Mouse (Mus musculus) megakaryocyte, embryonic 14.5 days (primary cell): ENCODE data around the gene Gpr33.

Experiments
- FLI1 ChIP-seq: IDR thresholded peaks from 2 replicates; pipeline ENCODE4 v1.6.1; 2012; ENCODE audit warnings: low read length, inconsistent platforms, mixed read lengths
- GATA1 ChIP-seq: IDR thresholded peaks from 3 replicates; pipeline ENCODE4 v1.6.1; 2012; ENCODE audit warnings: mixed read lengths, low read length, inconsistent platforms, borderline replicate concordance

DNA sequence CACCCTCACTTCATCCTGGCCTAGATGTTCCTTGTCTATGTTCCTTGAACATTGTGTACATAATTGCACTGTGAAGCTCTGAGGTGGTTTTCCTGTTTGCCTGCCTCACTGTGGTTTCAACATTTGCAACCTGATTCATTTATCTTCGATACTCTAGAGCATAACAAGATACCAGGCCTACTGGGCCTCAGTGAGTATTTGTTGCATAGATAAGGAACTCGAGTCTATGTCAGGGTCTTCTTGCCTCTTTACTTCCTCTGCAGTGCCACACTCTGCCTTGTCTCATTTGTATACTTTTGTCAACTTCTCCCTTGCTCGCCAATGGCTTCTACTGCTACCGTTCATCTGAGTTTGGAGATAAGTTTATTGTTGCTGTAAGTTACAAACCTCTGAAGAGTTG, 18.5 kb upstream of the Gpr33 start:
- TF ChIP-seq GATA1 = no peak
- TF ChIP-seq FLI1 = no peak
